Mouse (Mus musculus) ES-Bruce4 (cell line): ENCODE data around the gene C3ar1. TPM values are rescaled to one million over a fixed set of nuclear protein-coding genes. Genes with fewer than 3 reads are reported as not detected.

Source experiments
- H3K27ac ChIP-seq: 2 replicates; pipeline ENCODE4 v1.5.1; 2012; ENCODE audit warnings: low read length, inconsistent platforms; ENCODE audit not compliant: insufficient read depth
- H3K27me3 ChIP-seq: 2 replicates; pipeline ENCODE4 v1.6.1; 2012; ENCODE audit warnings: mild to moderate bottlenecking, low read length, inconsistent platforms; ENCODE audit not compliant: control insufficient read depth, poor library complexity, insufficient read depth, severe bottlenecking
- H3K36me3 ChIP-seq: 2 replicates; pipeline ENCODE4 v1.6.1; 2012; ENCODE audit warnings: inconsistent platforms, mild to moderate bottlenecking, low read length, moderate library complexity; ENCODE audit not compliant: control insufficient read depth, poor library complexity, insufficient read depth, severe bottlenecking
- H3K4me1 ChIP-seq: one replicate; pipeline ENCODE4 v1.8.1; 2011; ENCODE audit warnings: low read length; ENCODE audit not compliant: control insufficient read depth, insufficient read depth
- H3K4me3 ChIP-seq: 2 replicates; pipeline ENCODE4 v1.5.1; 2011; ENCODE audit warnings: low read depth, mild to moderate bottlenecking, low read length
- H3K9ac ChIP-seq: 2 replicates; pipeline ENCODE4 v1.6.1; 2012; ENCODE audit warnings: low read depth, mild to moderate bottlenecking, inconsistent platforms; ENCODE audit not compliant: poor library complexity, severe bottlenecking
- H3K9me3 ChIP-seq: replicated peaks from 2 replicates; pipeline ENCODE4 v1.6.1; 2012; ENCODE audit warnings: mild to moderate bottlenecking, low read length, inconsistent platforms; ENCODE audit not compliant: control insufficient read depth, poor library complexity, insufficient read depth, severe bottlenecking
- CTCF ChIP-seq: IDR thresholded peaks from one replicate; pipeline ENCODE4 v1.8.1; 2011; ENCODE audit warnings: low read depth, low read length
- EP300 ChIP-seq: IDR thresholded peaks from 2 replicates; pipeline ENCODE4 v1.6.1; 2011; ENCODE audit warnings: low read depth, low read length; ENCODE audit not compliant: insufficient read depth
- POLR2A ChIP-seq: IDR thresholded peaks from one replicate; pipeline ENCODE4 v1.8.1; 2011; ENCODE audit warnings: low read length; ENCODE audit not compliant: insufficient read depth
- polyA plus RNA-seq: library from polyadenylated mRNA; stranded (reverse); fragments of >200 nt; gene quantifications from 2 replicates; pipeline ENCODE4 v1.2.4, GENCODE M21; 2011; ENCODE audit warnings: low read depth; ENCODE audit not compliant: missing spikeins, insufficient read depth, insufficient read length

Gene C3ar1
- polyA plus RNA-seq, 1 experiment = not detected

- TF ChIP-seq EP300 = no peak
- no peak overlapping the region for H3K9ac ChIP-seq
- H3K36me3 ChIP-seq = no peaks in the 10 kb centered on the region
- no peak overlapping the region for H3K4me3 ChIP-seq
- H3K4me1 ChIP-seq = no peaks in the 10 kb centered on the region
- no peaks in the 10 kb centered on the region for H3K9me3 ChIP-seq
- no peak overlapping the region for H3K27ac ChIP-seq
- no peaks in the 10 kb centered on the region for H3K27me3 ChIP-seq
Observed at GRCm38 (mm10) chr6:122837539-122837938, 18.4 kb downstream of the C3ar1 start.

- Histone ChIP-seq H3K27me3 (no peaks in the 10 kb centered on the region), H3K4me3 (no peak overlapping the region), H3K27ac (no peak overlapping the region), H3K9me3 (no peaks in the 10 kb centered on the region), H3K36me3 (no peaks in the 10 kb centered on the region), H3K4me1 (no peaks in the 10 kb centered on the region), H3K9ac (no peak overlapping the region)
- TF ChIP-seq CTCF = peak; percentile 32
- no peak for TF ChIP-seq EP300
- TF ChIP-seq POLR2A = no peak
Observed at GRCm38 (mm10) chr6:122836974-122837373, 19.0 kb downstream of the C3ar1 start.

GRCm38 (mm10) chr6:122834365-122834764, 21.6 kb downstream of the C3ar1 start:
- Histone ChIP-seq H3K9ac (no peak overlapping the region), H3K4me1 (no peaks in the 10 kb centered on the region), H3K36me3 (no peaks in the 10 kb centered on the region), H3K4me3 (no peak overlapping the region), H3K27ac (no peak overlapping the region), H3K27me3 (no peaks in the 10 kb centered on the region), H3K9me3 (no peaks in the 10 kb centered on the region)
- TF ChIP-seq EP300 (no peak), CTCF (peak; percentile 51)

GRCm38 (mm10) chr6:122832880-122833279, 23.1 kb downstream of the C3ar1 start:
- H3K27me3 ChIP-seq = no peaks in the 10 kb centered on the region
- H3K36me3 ChIP-seq = no peaks in the 10 kb centered on the region
- no peaks in the 10 kb centered on the region for H3K4me1 ChIP-seq
- no peak overlapping the region for H3K27ac ChIP-seq
- no peaks in the 10 kb centered on the region for H3K9me3 ChIP-seq
- H3K9ac ChIP-seq = no peak overlapping the region
- TF ChIP-seq POLR2A = no peak
- no peak for TF ChIP-seq CTCF
- TF ChIP-seq EP300 = no peak
- H3K4me3 ChIP-seq = no peak overlapping the region

GRCm38 (mm10) chr6:122828086-122828485, 27.9 kb downstream of the C3ar1 start:
- no peaks in the 10 kb centered on the region for H3K27me3 ChIP-seq
- peak; percentile 64 for TF ChIP-seq CTCF
- TF ChIP-seq POLR2A = no peak
- TF ChIP-seq EP300 = no peak
- no peak overlapping the region for H3K4me3 ChIP-seq
- H3K9me3 ChIP-seq = no peaks in the 10 kb centered on the region
- H3K9ac ChIP-seq = no peak overlapping the region
- no peaks in the 10 kb centered on the region for H3K4me1 ChIP-seq
- no peak overlapping the region for H3K27ac ChIP-seq
- H3K36me3 ChIP-seq = no peaks in the 10 kb centered on the region

- peak; percentile 65; the same call in 1 of the 2 replicates for TF ChIP-seq EP300
- TF ChIP-seq CTCF = no peak
- no peaks in the 10 kb centered on the region for H3K27me3 ChIP-seq
- no peaks in the 10 kb centered on the region for H3K4me1 ChIP-seq
- H3K36me3 ChIP-seq = no peaks in the 10 kb centered on the region
- H3K9me3 ChIP-seq = no peaks in the 10 kb centered on the region
- peak overlapping the region; percentile 42 for H3K4me3 ChIP-seq
- H3K27ac ChIP-seq = no peak overlapping the region
- peak overlapping the region; percentile 17; the same call in 1 of the 2 replicates for H3K9ac ChIP-seq
Observed at GRCm38 (mm10) chr6:122825923-122826742, 29.8 kb downstream of the C3ar1 start.
